Mouse (Mus musculus) E14TG2a.4 (cell line): ENCODE measurements at regions not wholly inside any gene's neighbourhood (a gene's known extent, or its start where the extent isn't known, plus 50 kb on each side); places are given as distances from the start of the nearest gene placed in this dataset.

Experiments used
- CTCF ChIP-seq: conservative IDR thresholded peaks from 2 replicates; pipeline ENCODE4 v1.5.1; 2014; ENCODE audit warnings: low read length
- POU5F1 ChIP-seq: IDR thresholded peaks from 2 replicates; pipeline ENCODE4 v1.6.1; 2014; ENCODE audit warnings: low read length, borderline replicate concordance

DNA sequence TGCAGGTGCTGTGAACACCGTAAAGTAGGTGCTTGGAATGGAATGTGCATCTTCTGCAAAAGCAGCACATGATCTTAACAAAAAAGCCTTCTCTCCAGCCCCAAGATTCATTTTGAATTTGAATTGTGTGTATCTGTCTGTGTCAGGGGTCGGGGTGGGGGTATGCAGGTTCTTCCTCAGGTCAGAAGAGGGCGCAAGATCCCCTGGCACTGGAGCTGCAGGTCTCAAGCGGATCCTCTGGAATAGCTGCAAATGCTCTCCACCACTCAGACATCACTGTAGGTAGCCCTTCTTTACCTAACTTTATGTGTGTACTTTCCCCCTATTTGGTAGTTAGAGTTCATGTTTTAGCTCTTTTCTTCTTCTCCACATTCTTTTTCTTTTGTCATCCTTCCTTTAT, 199.5 kb upstream of the Nampt start:
- TF ChIP-seq CTCF (peak; percentile 45), POU5F1 (no peak)
